In genomic region chr1:50924838-50925355, GRCm38 (mm10) we compare ENCODE assay signal across 9 mouse cellular contexts. TPM values are rescaled to one million over a fixed set of nuclear protein-coding genes. Genes with fewer than 3 reads are reported as not detected.
A peak's percentile ranks its signal among the peaks of the same experiment; 100 is the strongest.
DNase-seq lines count a peak whose midpoint lies in the region; ATAC-seq and TF ChIP-seq lines count a peak whose summit lies in the region.
"Had no signal": no experiment of that assay in that cellular context is flagged by ENCODE, and none has a peak within 500 bp of the region (broad histone marks: within the 10 kb centered on the region; RNA-seq: fewer than 3 reads in every experiment).

No protein-coding gene starts in this region.

- WGBS in heart, postnatal 0 days: 51% methylated on average over 5 of the region's 5 CpGs
- WGBS in forebrain, postnatal 0 days: 25% methylated on average over 5 of the region's 5 CpGs

- H3K27ac ChIP-seq in heart, postnatal 0 days (ENCODE audit: low read depth): no peak overlapping the region
- peak overlapping the region; percentile 92 for H3K27ac ChIP-seq in forebrain, postnatal 0 days (ENCODE audit: low read depth, low read length)
- no peak overlapping the region for H3K27ac ChIP-seq in gastrocnemius, adult 2 months

- no peak for DNase-seq in heart, postnatal 0 days (ENCODE audit: low spot score)
- no peak for DNase-seq in heart, adult 8-10 months (ENCODE audit: low spot score)
- DNase-seq in forebrain, postnatal 0 days: peak; percentile 81
- DNase-seq in left cerebral cortex, postnatal 14 days (ENCODE audit: low spot score in 2 of 2): peak; percentile 41 to 67
- peak; percentile 18 for DNase-seq in right cerebral cortex, postnatal 14 days
- DNase-seq in gastrocnemius, adult 2 months: no peak
- no peak for DNase-seq in heart, postnatal 4 days
- no peak for DNase-seq in lung, postnatal 10 days

- no peak overlapping the region for H3K4me3 ChIP-seq in heart, postnatal 0 days (ENCODE audit: low read depth, low read length)
- peak overlapping the region; percentile 90 for H3K4me3 ChIP-seq in forebrain, postnatal 0 days (ENCODE audit: low read depth, low read length)
- no peak overlapping the region for H3K4me3 ChIP-seq in gastrocnemius, adult 2 months

- intact Hi-C loops in left cerebral cortex, postnatal 14 days (cut with DNase I): loop anchor here (10.0 kb wide), 1 partner anchor 670 kb away; no protein-coding TSS in a partner anchor
- intact Hi-C loops in gastrocnemius, adult 2 months (cut with DNase I): no loop called here

- H3K9me3 ChIP-seq in heart, postnatal 0 days (replicated peaks; ENCODE audit: control insufficient read depth, low read length): no peaks in the 10 kb centered on the region
- no peaks in the 10 kb centered on the region for H3K9me3 ChIP-seq in forebrain, postnatal 0 days (ENCODE audit: low read length)

- TF ChIP-seq CTCF in heart, postnatal 0 days (IDR thresholded peaks at IDR 0.05; ENCODE audit: low read depth): peak; percentile 20; the same call in 1 of the 2 replicates
- TF ChIP-seq CTCF in forebrain, postnatal 0 days (IDR thresholded peaks at IDR 0.05; ENCODE audit: low read depth): peak; percentile 75
- TF ChIP-seq CTCF in gastrocnemius, adult 2 months (IDR thresholded peaks at IDR 0.05): no peak

- peaks cover 11% of the 10 kb centered on the region for H3K4me1 ChIP-seq in heart, postnatal 0 days (ENCODE audit: control insufficient read depth, insufficient read depth)
- no peaks in the 10 kb centered on the region for H3K4me1 ChIP-seq in forebrain, postnatal 0 days (ENCODE audit: insufficient read depth)

- TF ChIP-seq EP300 in heart, postnatal 0 days (IDR thresholded peaks at IDR 0.05; ENCODE audit: low read depth): no peak

- H3K9ac ChIP-seq in heart, postnatal 0 days (replicated peaks; ENCODE audit: low read depth, low read length): no peak overlapping the region
- H3K9ac ChIP-seq in forebrain, postnatal 0 days: peak overlapping the region; percentile 83

- no peaks in the 10 kb centered on the region for H3K36me3 ChIP-seq in heart, postnatal 0 days (replicated peaks; ENCODE audit: control insufficient read depth, insufficient read depth, low read length)
- H3K36me3 ChIP-seq in forebrain, postnatal 0 days (ENCODE audit: insufficient read depth): no peaks in the 10 kb centered on the region

- peaks cover 27% of the 10 kb centered on the region for H3K27me3 ChIP-seq in heart, postnatal 0 days (ENCODE audit: control insufficient read depth, insufficient read depth, low read length)
- H3K27me3 ChIP-seq in forebrain, postnatal 0 days (ENCODE audit: insufficient read depth, low read length): no peaks in the 10 kb centered on the region

- no peak for ATAC-seq in heart, postnatal 0 days (ENCODE audit: insufficient read depth, low read depth)
- no peak for ATAC-seq in forebrain, postnatal 0 days
- ATAC-seq: CD4-positive, CD25-positive, alpha-beta regulatory T cell, adult 4 months had no signal

- no peak overlapping the region for H3K4me2 ChIP-seq in heart, postnatal 0 days (ENCODE audit: low read depth, low read length)
- peak overlapping the region; percentile 93 for H3K4me2 ChIP-seq in forebrain, postnatal 0 days (ENCODE audit: low read depth)

RNA-seq across cellular contexts. Expression of gene Tmeff2, which starts 24.4 kb away (rescaled TPM):
- 0.15 and 0.23 TPM in 2 replicates for total RNA-seq in heart, postnatal 0 days (2014; rRNA removed; ENCODE audit: low replicate concordance)
- polyA plus RNA-seq in heart, postnatal 0 days (2015; fragmentation: Nextera tagmentation; extraction: Ambion mirVana): 0.51 and 0.80 TPM in 2 replicates
- total RNA-seq in heart, adult 8-10 months (2022): 1 to 10 TPM in 1 of 4 experiments, under 1 TPM in 3; 0.19 to 1.2 (median 0.27) TPM
- total RNA-seq in forebrain, postnatal 0 days (2014; rRNA removed): 37.2 and 38.9 TPM in 2 replicates
- polyA plus RNA-seq in forebrain, postnatal 0 days (2015; fragmentation: Nextera tagmentation; extraction: Ambion mirVana): 47.8 and 67.7 TPM in 2 replicates
- total RNA-seq in left cerebral cortex, postnatal 14 days (2021): 10 to 100 TPM; 41.3 to 48.3 TPM
- total RNA-seq in gastrocnemius, adult 2 months (2021): 1 to 10 TPM in 1 of 2 experiments, under 1 TPM in 1; 0.79 to 1.5 TPM
- under 1 TPM; 0.36 to 0.41 TPM for total RNA-seq in heart, postnatal 4 days (2021)
- polyA plus RNA-seq: CD4-positive, CD25-positive, alpha-beta regulatory T cell, adult 4 months had no signal

Comparison
In these comparisons a context has a peak if more than half of its experiments do, and no peak if none do; other contexts are left out.
1. DNase-seq: peak in forebrain, postnatal 0 days (single experiment), left cerebral cortex, postnatal 14 days (2 of 2) and right cerebral cortex, postnatal 14 days (single experiment); none in heart, postnatal 0 days (single experiment), heart, adult 8-10 months (single experiment), gastrocnemius, adult 2 months (single experiment), heart, postnatal 4 days (single experiment) and lung, postnatal 10 days (single experiment).
2. RNA of gene Tmeff2, which starts 24.4 kb away (total RNA-seq): 41.3 to 48.3 TPM in left cerebral cortex, postnatal 14 days and 37.2 to 38.9 TPM in forebrain, postnatal 0 days; 0.79 to 1.5 TPM in gastrocnemius, adult 2 months, 0.36 to 0.41 TPM in heart, postnatal 4 days, 0.19 to 1.2 TPM in heart, adult 8-10 months and 0.15 to 0.23 TPM in heart, postnatal 0 days; every median in the first group is over 10 times any median in the second.